Mouse (Mus musculus): ENCODE data around the gene Bsn. TPM values are rescaled to one million over a fixed set of nuclear protein-coding genes. Genes with fewer than 3 reads are reported as not detected.
"Not testable (repeated sequence)": the region's sequence is repeated elsewhere in the genome, so short reads cannot be mapped to it uniquely, and the experiment has no call there.

Gene Bsn
- polyA plus RNA-seq, 1 experiment from 2014 or later: 14.2 TPM

GRCm38 (mm10) chr9:108139963-108140695 is 50.1 kb downstream of the Bsn start:
- Histone ChIP-seq H3K9me3 (ENCODE audit: control insufficient read depth, low read length) (no peaks in the 10 kb centered on the region), H3K27ac (replicated peaks; ENCODE audit: low read depth, low read length) (no peak overlapping the region), H3K36me3 (ENCODE audit: control insufficient read depth, insufficient read depth, low read length) (peaks cover 32% of the 10 kb centered on the region), H3K9ac (replicated peaks; ENCODE audit: low read length) (no peak overlapping the region), H3K4me2 (ENCODE audit: low read length) (no peak overlapping the region), H3K27me3 (ENCODE audit: control insufficient read depth, insufficient read depth, low read length) (no peaks in the 10 kb centered on the region), H3K4me1 (ENCODE audit: control insufficient read depth, insufficient read depth, low read length) (no peaks in the 10 kb centered on the region), H3K4me3 (replicated peaks; ENCODE audit: low read depth, low read length) (no peak overlapping the region)
- ATAC-seq (ENCODE audit: low FRiP score, low TSS enrichment) (no peak), DNase-seq (peak; percentile 20)
- WGBS: 85% methylated on average over 7 of the region's 7 CpGs

- no peak overlapping the region for H3K9ac ChIP-seq (replicated peaks; ENCODE audit: low read length)
- ATAC-seq (ENCODE audit: low FRiP score, low TSS enrichment) (no peak), DNase-seq (peak; percentile 29)
- no peak overlapping the region for H3K4me2 ChIP-seq (ENCODE audit: low read length)
- H3K27ac ChIP-seq (replicated peaks; ENCODE audit: low read depth, low read length): no peak overlapping the region
- 83% methylated on average over 17 of the region's 17 CpGs for WGBS
- H3K27me3 ChIP-seq (ENCODE audit: control insufficient read depth, insufficient read depth, low read length): no peaks in the 10 kb centered on the region
- no peaks in the 10 kb centered on the region for H3K9me3 ChIP-seq (ENCODE audit: control insufficient read depth, low read length)
- H3K36me3 ChIP-seq (ENCODE audit: control insufficient read depth, insufficient read depth, low read length): peaks cover 32% of the 10 kb centered on the region
- H3K4me3 ChIP-seq (replicated peaks; ENCODE audit: low read depth, low read length): no peak overlapping the region
- no peaks in the 10 kb centered on the region for H3K4me1 ChIP-seq (ENCODE audit: control insufficient read depth, insufficient read depth, low read length)
Measured at GRCm38 (mm10) chr9:108139169-108139962, 50.8 kb downstream of the Bsn start.

GRCm38 (mm10) chr9:108138118-108138517 is 52.1 kb downstream of the Bsn start:
- Histone ChIP-seq H3K9me3 (ENCODE audit: control insufficient read depth, low read length) (no peaks in the 10 kb centered on the region), H3K4me2 (ENCODE audit: low read length) (no peak overlapping the region), H3K9ac (replicated peaks; ENCODE audit: low read length) (no peak overlapping the region), H3K27ac (replicated peaks; ENCODE audit: low read depth, low read length) (no peak overlapping the region), H3K4me1 (ENCODE audit: control insufficient read depth, insufficient read depth, low read length) (no peaks in the 10 kb centered on the region), H3K4me3 (replicated peaks; ENCODE audit: low read depth, low read length) (no peak overlapping the region), H3K27me3 (ENCODE audit: control insufficient read depth, insufficient read depth, low read length) (no peaks in the 10 kb centered on the region), H3K36me3 (ENCODE audit: control insufficient read depth, insufficient read depth, low read length) (peaks cover 32% of the 10 kb centered on the region)
- no peak for ATAC-seq (ENCODE audit: low FRiP score, low TSS enrichment)
- 75% methylated on average over 6 of the region's 6 CpGs for WGBS
- DNase-seq: no peak

GRCm38 (mm10) chr9:108137523-108137922 is 52.7 kb downstream of the Bsn start:
- Histone ChIP-seq H3K9ac (replicated peaks; ENCODE audit: low read length) (no peak overlapping the region), H3K27me3 (ENCODE audit: control insufficient read depth, insufficient read depth, low read length) (no peaks in the 10 kb centered on the region), H3K36me3 (ENCODE audit: control insufficient read depth, insufficient read depth, low read length) (peaks cover 32% of the 10 kb centered on the region), H3K27ac (replicated peaks; ENCODE audit: low read depth, low read length) (no peak overlapping the region), H3K4me1 (ENCODE audit: control insufficient read depth, insufficient read depth, low read length) (no peaks in the 10 kb centered on the region), H3K9me3 (ENCODE audit: control insufficient read depth, low read length) (no peaks in the 10 kb centered on the region), H3K4me3 (replicated peaks; ENCODE audit: low read depth, low read length) (no peak overlapping the region), H3K4me2 (ENCODE audit: low read length) (no peak overlapping the region)
- ATAC-seq (ENCODE audit: low FRiP score, low TSS enrichment): no peak
- DNase-seq: no peak
- 79% methylated on average over 17 of the region's 17 CpGs for WGBS

- no peaks in the 10 kb centered on the region for H3K9me3 ChIP-seq (ENCODE audit: control insufficient read depth, low read length)
- no peak overlapping the region for H3K4me3 ChIP-seq (replicated peaks; ENCODE audit: low read depth, low read length)
- ATAC-seq (ENCODE audit: low FRiP score, low TSS enrichment) (no peak), DNase-seq (no peak)
- no peaks in the 10 kb centered on the region for H3K27me3 ChIP-seq (ENCODE audit: control insufficient read depth, insufficient read depth, low read length)
- no peak overlapping the region for H3K27ac ChIP-seq (replicated peaks; ENCODE audit: low read depth, low read length)
- no peaks in the 10 kb centered on the region for H3K4me1 ChIP-seq (ENCODE audit: control insufficient read depth, insufficient read depth, low read length)
- H3K36me3 ChIP-seq (ENCODE audit: control insufficient read depth, insufficient read depth, low read length): peaks cover 32% of the 10 kb centered on the region
- H3K9ac ChIP-seq (replicated peaks; ENCODE audit: low read length): no peak overlapping the region
- 93% methylated on average over 6 of the region's 6 CpGs for WGBS
- H3K4me2 ChIP-seq (ENCODE audit: low read length): no peak overlapping the region
Measured at GRCm38 (mm10) chr9:108136930-108137462, 53.2 kb downstream of the Bsn start.

GRCm38 (mm10) chr9:108136225-108136624 is 54.0 kb downstream of the Bsn start:
- Histone ChIP-seq H3K4me1 (ENCODE audit: control insufficient read depth, insufficient read depth, low read length) (no peaks in the 10 kb centered on the region), H3K9me3 (ENCODE audit: control insufficient read depth, low read length) (no peaks in the 10 kb centered on the region), H3K27me3 (ENCODE audit: control insufficient read depth, insufficient read depth, low read length) (no peaks in the 10 kb centered on the region), H3K36me3 (ENCODE audit: control insufficient read depth, insufficient read depth, low read length) (peaks cover 32% of the 10 kb centered on the region), H3K9ac (replicated peaks; ENCODE audit: low read length) (no peak overlapping the region), H3K27ac (replicated peaks; ENCODE audit: low read depth, low read length) (no peak overlapping the region), H3K4me3 (replicated peaks; ENCODE audit: low read depth, low read length) (no peak overlapping the region), H3K4me2 (ENCODE audit: low read length) (no peak overlapping the region)
- WGBS: 38% methylated on average over 1 of the region's 1 CpGs
- DNase-seq: peak; percentile 47
- ATAC-seq (ENCODE audit: low FRiP score, low TSS enrichment): no peak

GRCm38 (mm10) chr9:108135679-108136078 is 54.5 kb downstream of the Bsn start:
- H3K27me3 ChIP-seq (ENCODE audit: control insufficient read depth, insufficient read depth, low read length); H3K4me2 ChIP-seq (ENCODE audit: low read length); H3K4me1 ChIP-seq (ENCODE audit: control insufficient read depth, insufficient read depth, low read length); DNase-seq; H3K4me3 ChIP-seq (replicated peaks; ENCODE audit: low read depth, low read length); ATAC-seq (ENCODE audit: low FRiP score, low TSS enrichment); H3K9me3 ChIP-seq (ENCODE audit: control insufficient read depth, low read length); H3K27ac ChIP-seq (replicated peaks; ENCODE audit: low read depth, low read length); H3K9ac ChIP-seq (replicated peaks; ENCODE audit: low read length): not testable (repeated sequence)
- 98% methylated on average over 3 of the region's 3 CpGs for WGBS
- H3K36me3 ChIP-seq (ENCODE audit: control insufficient read depth, insufficient read depth, low read length): peaks cover 32% of the 10 kb centered on the region

- Histone ChIP-seq H3K4me2 (ENCODE audit: low read length) (no peak overlapping the region), H3K27me3 (ENCODE audit: control insufficient read depth, insufficient read depth, low read length) (no peaks in the 10 kb centered on the region), H3K4me1 (ENCODE audit: control insufficient read depth, insufficient read depth, low read length) (no peaks in the 10 kb centered on the region), H3K9ac (replicated peaks; ENCODE audit: low read length) (no peak overlapping the region), H3K9me3 (ENCODE audit: control insufficient read depth, low read length) (no peaks in the 10 kb centered on the region), H3K4me3 (replicated peaks; ENCODE audit: low read depth, low read length) (no peak overlapping the region), H3K27ac (replicated peaks; ENCODE audit: low read depth, low read length) (no peak overlapping the region), H3K36me3 (ENCODE audit: control insufficient read depth, insufficient read depth, low read length) (peaks cover 36% of the 10 kb centered on the region)
- WGBS: 79% methylated on average over 1 of the region's 1 CpGs
- DNase-seq (no peak), ATAC-seq (ENCODE audit: low FRiP score, low TSS enrichment) (no peak)
Measured at GRCm38 (mm10) chr9:108133478-108133877, 56.7 kb downstream of the Bsn start.
